ENCODE assay signal across 8 mouse cellular contexts in the genomic region with DNA sequence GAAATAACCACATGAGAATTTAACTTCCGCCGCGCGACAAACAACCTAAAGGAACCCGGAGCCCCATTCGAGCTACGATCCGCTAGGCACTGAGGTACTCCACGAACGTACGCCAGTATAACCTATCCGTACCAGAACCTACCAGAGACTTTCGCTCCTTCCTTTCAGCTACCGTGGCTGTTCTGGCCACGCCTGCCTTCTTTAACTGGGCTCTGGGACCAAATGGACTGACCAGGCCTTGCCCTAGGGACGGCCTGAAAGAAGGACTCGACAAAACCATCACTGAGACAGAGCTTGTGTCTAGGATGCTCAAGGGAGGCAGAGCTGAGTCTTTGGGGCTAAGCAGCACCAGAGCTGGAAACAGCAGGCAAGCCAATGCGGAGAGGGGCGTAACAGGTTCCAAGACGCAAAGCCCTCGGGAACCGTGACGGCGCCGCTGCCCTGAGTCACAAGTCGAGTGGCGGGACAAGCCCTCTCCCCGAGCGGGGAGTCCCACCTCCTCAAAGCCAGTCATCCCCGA. TPM values are rescaled to one million over a fixed set of nuclear protein-coding genes. Genes with fewer than 3 reads are reported as not detected.
DNase-seq lines count a peak whose midpoint lies in the region; ATAC-seq and TF ChIP-seq lines count a peak whose summit lies in the region.

No protein-coding gene starts in this region.

- H3K9ac ChIP-seq in hindbrain, embryonic 14.5 days: peak overlapping the region; percentile 69

- WGBS in hindbrain, embryonic 14.5 days: 2% methylated on average over 30 of the region's 30 CpGs

- ATAC-seq in hindbrain, embryonic 14.5 days (ENCODE audit: low FRiP score): no peak
- ATAC-seq in megakaryocyte progenitor cell, adult 5-6 weeks (replicated peaks; ENCODE audit: poor library complexity): peak; percentile 29

- H3K27me3 ChIP-seq in hindbrain, embryonic 14.5 days (ENCODE audit: control insufficient read depth, insufficient read depth, low read length): 0 out of 2 replicates have a peak, but pooled peaks cover 4% of the 10 kb centered on the region

- H3K36me3 ChIP-seq in hindbrain, embryonic 14.5 days (replicated peaks; ENCODE audit: control insufficient read depth, insufficient read depth): no peaks in the 10 kb centered on the region

- no peaks in the 10 kb centered on the region for H3K9me3 ChIP-seq in hindbrain, embryonic 14.5 days (ENCODE audit: control insufficient read depth, low read length)

- peak overlapping the region; percentile 87 for H3K4me3 ChIP-seq in gastrocnemius, adult 2 months
- peak overlapping the region; percentile 68 for H3K4me3 ChIP-seq in hindbrain, embryonic 14.5 days (replicated peaks; ENCODE audit: low read length)

- no peak for DNase-seq in gastrocnemius, adult 2 months
- DNase-seq in gastrocnemius, postnatal 10 days: no peak
- peak; percentile 66 for DNase-seq in urinary bladder, postnatal 14 days (ENCODE audit: low spot score)
- DNase-seq in urinary bladder, postnatal 25 days (ENCODE audit: low spot score): no peak
- DNase-seq in hindbrain, embryonic 14.5 days (ENCODE audit: low spot score): no peak
- DNase-seq in thymus, postnatal 14 days: peak; percentile 66
- no peak for DNase-seq in cerebellum, postnatal 10 days

- TF ChIP-seq CTCF in gastrocnemius, adult 2 months (IDR thresholded peaks at IDR 0.05): no peak

- intact Hi-C loops in gastrocnemius, adult 2 months (cut with DNase I): no loop called here

- peak overlapping the region; percentile 96 for H3K27ac ChIP-seq in gastrocnemius, adult 2 months
- H3K27ac ChIP-seq in hindbrain, embryonic 14.5 days: peak overlapping the region; percentile 52; the same call in 1 of the 2 replicates

- H3K4me2 ChIP-seq in hindbrain, embryonic 14.5 days (replicated peaks): peak overlapping the region; percentile 81

- peaks cover 10% of the 10 kb centered on the region for H3K4me1 ChIP-seq in hindbrain, embryonic 14.5 days (replicated peaks; ENCODE audit: control insufficient read depth, insufficient read depth, low read length)

RNA-seq across cellular contexts. Expression of a gene that starts 0.6 kb away (rescaled TPM):
- 10 to 100 TPM in 1 of 2 experiments, 1 to 10 TPM in 1; 8.0 to 12.0 TPM for total RNA-seq in gastrocnemius, adult 2 months (2021)
- 10 to 100 TPM in 1 of 2 experiments, 1 to 10 TPM in 1; 5.4 to 10.0 TPM for total RNA-seq in gastrocnemius, postnatal 10 days (2021)
- polyA plus RNA-seq in hindbrain, embryonic 14.5 days (2014; fragmentation: Nextera tagmentation; extraction: Ambion mirVana): 19.3 and 21.3 TPM in 2 replicates
- total RNA-seq in megakaryocyte progenitor cell, adult 5-6 weeks (2015): 9.8 and 14.7 TPM in 2 replicates
- 6.7 and 7.1 TPM in 2 replicates for total RNA-seq in megakaryocyte progenitor cell, adult 5-6 weeks (2017)

RNA-seq across cellular contexts. Expression of a gene that starts 15.5 kb away (rescaled TPM):
- total RNA-seq in gastrocnemius, adult 2 months (2021): 10 to 100 TPM; 32.5 to 49.8 TPM
- 10 to 100 TPM; 16.0 to 16.3 TPM for total RNA-seq in gastrocnemius, postnatal 10 days (2021)
- polyA plus RNA-seq in hindbrain, embryonic 14.5 days (2014; fragmentation: Nextera tagmentation; extraction: Ambion mirVana): 12.7 and 14.3 TPM in 2 replicates
- total RNA-seq in megakaryocyte progenitor cell, adult 5-6 weeks (2015): 50.4 and 59.3 TPM in 2 replicates
- 23.1 and 31.2 TPM in 2 replicates for total RNA-seq in megakaryocyte progenitor cell, adult 5-6 weeks (2017)

RNA-seq across cellular contexts. Expression of a gene that starts 46.4 kb away (rescaled TPM):
- 10 to 100 TPM; 19.9 to 30.6 TPM for total RNA-seq in gastrocnemius, adult 2 months (2021)
- total RNA-seq in gastrocnemius, postnatal 10 days (2021): 10 to 100 TPM; 23.1 to 32.4 TPM
- 11.3 and 11.5 TPM in 2 replicates for polyA plus RNA-seq in hindbrain, embryonic 14.5 days (2014; fragmentation: Nextera tagmentation; extraction: Ambion mirVana)
- total RNA-seq in megakaryocyte progenitor cell, adult 5-6 weeks (2015): 34.3 and 41.2 TPM in 2 replicates
- total RNA-seq in megakaryocyte progenitor cell, adult 5-6 weeks (2017): 63.1 and 89.4 TPM in 2 replicates

Comparison
In these comparisons a context has a peak if more than half of its experiments do, and no peak if none do; other contexts are left out.
1. DNase-seq: peak in urinary bladder, postnatal 14 days (single experiment) and thymus, postnatal 14 days (single experiment); none in gastrocnemius, adult 2 months (single experiment), gastrocnemius, postnatal 10 days (single experiment), urinary bladder, postnatal 25 days (single experiment), hindbrain, embryonic 14.5 days (single experiment) and cerebellum, postnatal 10 days (0 of 2).